Mouse (Mus musculus): Measurements from ENCODE around the gene Cotl1.

GRCm38 (mm10) chr8:119816219-119816618, 24.1 kb downstream of the Cotl1 start:
- no peak for TF ChIP-seq GATA1 (IDR thresholded peaks at IDR 0.05; ENCODE audit: borderline replicate concordance, low read length)
- TF ChIP-seq FLI1 (IDR thresholded peaks at IDR 0.05; ENCODE audit: low read length), result no peak

All from megakaryocyte, embryonic 14.5 days (primary cell).